Mouse (Mus musculus): ENCODE measurements at regions not wholly inside any gene's neighbourhood (a gene's known extent, or its start where the extent isn't known, plus 50 kb on each side); places are given as distances from the start of the nearest gene placed in this dataset.

- TF ChIP-seq CTCF (IDR thresholded peaks at IDR 0.05; ENCODE audit: low read depth), result no peak
- TF ChIP-seq EP300 (IDR thresholded peaks at IDR 0.05; ENCODE audit: low read depth), result no peak
These were observed 213.3 kb downstream of the Bcl2l11 start for GRCm38 (mm10) chr2:128339061-128339642.

Measured in liver, embryonic 14.5 days (tissue).